Mouse (Mus musculus): Measurements from ENCODE around the gene Mtf1. TPM values are rescaled to one million over a fixed set of nuclear protein-coding genes. Genes with fewer than 3 reads are reported as not detected.

The Mtf1 gene
- polyA plus RNA-seq, 1 experiment from 2014 or later: 16.1 TPM

DNA sequence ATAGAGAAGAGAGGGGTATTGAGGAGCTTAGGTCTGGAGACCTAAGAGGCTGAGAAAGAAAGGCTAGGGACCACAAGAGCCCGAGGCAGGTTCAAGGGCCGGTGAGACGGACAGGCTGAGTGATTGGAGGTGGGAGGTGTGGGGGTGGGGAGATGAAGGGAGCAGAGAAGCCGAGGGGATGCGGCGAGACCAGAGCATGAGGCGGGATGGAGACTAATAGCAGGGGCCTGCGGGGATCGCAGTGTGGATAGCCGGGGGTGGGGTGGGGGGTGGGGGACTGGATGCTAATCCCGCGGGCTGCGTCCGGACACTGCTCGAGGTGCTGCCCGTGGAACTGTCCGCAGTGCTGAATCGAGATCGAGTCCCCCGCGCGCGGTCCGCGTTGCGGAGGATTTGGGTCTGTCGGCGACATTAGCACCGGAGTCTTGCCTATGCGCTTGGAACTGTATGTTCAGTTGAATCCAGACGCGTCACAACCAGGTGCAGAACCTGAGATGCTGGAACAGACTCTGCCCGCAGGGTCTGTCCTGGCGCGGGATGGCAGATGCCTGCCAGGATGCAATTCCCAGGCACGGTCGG is 80.3 kb downstream of the Mtf1 start:
- Histone ChIP-seq H3K4me3 (peak overlapping the region; percentile 54; the same call in 1 of the 2 replicates), H3K4me1 (peaks cover 22% of the 10 kb centered on the region), H3K9me3 (no peaks in the 10 kb centered on the region), H3K27ac (no peak overlapping the region), H3K27me3 (ENCODE audit: insufficient read depth, poor library complexity, severe bottlenecking) (peaks cover 86% of the 10 kb centered on the region), H3K36me3 (no peaks in the 10 kb centered on the region)
- 1% methylated on average over 37 of the region's 37 CpGs for WGBS
- no peak for DNase-seq (ENCODE audit: low spot score)

DNA sequence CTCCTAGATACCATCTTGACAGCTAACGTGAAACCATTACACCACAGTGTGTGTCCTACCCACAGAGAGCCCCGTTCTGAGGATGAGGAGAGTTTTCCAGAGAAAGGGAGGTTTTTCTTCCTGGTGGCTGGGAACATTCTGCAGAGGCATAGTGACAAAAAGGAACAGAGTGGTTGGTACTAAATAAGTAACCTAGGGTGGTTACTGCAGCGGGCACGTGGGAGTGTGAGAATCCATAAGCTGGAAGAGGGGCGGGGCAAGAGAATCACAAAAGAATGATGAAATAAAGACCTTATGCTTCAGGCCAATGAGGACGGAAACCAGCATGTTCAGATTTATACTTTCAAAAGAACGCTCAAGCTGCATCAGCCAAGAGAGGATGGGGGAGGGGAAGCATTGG is 86.8 kb downstream of the Mtf1 start:
- no peak for DNase-seq (ENCODE audit: low spot score)
- Histone ChIP-seq H3K9me3 (no peaks in the 10 kb centered on the region), H3K36me3 (no peaks in the 10 kb centered on the region), H3K27me3 (ENCODE audit: insufficient read depth, poor library complexity, severe bottlenecking) (peaks cover 91% of the 10 kb centered on the region), H3K27ac (no peak overlapping the region), H3K4me3 (no peak overlapping the region), H3K4me1 (no peaks in the 10 kb centered on the region)
- WGBS: 68% methylated on average over 7 of the region's 7 CpGs

DNA sequence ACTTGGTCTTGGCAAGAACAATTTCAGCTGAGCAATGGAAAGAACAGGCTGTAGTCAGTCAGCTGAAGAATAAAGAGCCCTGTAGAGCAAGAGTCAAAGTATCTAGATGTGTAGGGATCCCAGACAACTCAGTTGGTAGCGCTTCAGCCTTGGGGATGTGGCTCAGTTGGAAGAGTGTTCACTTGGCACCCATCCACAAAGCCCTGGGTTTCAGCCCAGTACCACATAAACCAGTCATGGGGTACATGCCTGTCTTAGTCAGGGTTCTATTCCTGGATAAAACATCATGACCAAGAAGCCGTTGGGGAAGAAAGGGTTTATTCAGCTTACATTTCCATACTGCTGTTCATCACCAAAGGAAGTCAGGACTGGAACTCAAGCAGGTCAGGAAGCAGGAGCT is 88.0 kb downstream of the Mtf1 start:
- Histone ChIP-seq H3K36me3 (no peaks in the 10 kb centered on the region), H3K4me1 (peaks cover 10% of the 10 kb centered on the region), H3K9me3 (no peaks in the 10 kb centered on the region), H3K27ac (no peak overlapping the region), H3K27me3 (ENCODE audit: insufficient read depth, poor library complexity, severe bottlenecking) (peaks cover 92% of the 10 kb centered on the region), H3K4me3 (no peak overlapping the region)
- DNase-seq (ENCODE audit: low spot score): no peak
- WGBS: 78% methylated on average over 2 of the region's 2 CpGs

DNA sequence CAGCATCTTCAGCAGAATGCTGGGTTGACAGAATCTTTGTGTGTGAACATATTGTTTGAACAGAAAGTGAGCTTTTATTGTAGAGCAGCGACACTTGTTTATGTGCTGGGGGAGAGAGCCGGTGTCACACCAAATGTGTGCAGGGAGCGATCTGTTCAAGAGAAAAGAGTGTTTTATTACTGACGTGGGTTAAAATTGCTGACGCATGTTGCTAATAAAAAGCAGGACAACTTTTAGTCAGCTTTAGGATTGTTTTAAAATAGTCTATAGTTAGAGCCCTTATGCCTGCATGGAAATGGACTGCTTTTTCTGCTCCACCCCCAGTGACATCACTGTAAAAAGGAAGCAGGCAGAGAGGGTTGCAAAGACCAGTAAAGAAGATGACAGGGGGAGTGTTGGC is 88.9 kb downstream of the Mtf1 start:
- 68% methylated on average over 5 of the region's 5 CpGs for WGBS
- DNase-seq (ENCODE audit: low spot score): no peak
- no peaks in the 10 kb centered on the region for H3K9me3 ChIP-seq
- peaks cover 11% of the 10 kb centered on the region for H3K4me1 ChIP-seq
- H3K27ac ChIP-seq: no peak overlapping the region
- H3K4me3 ChIP-seq: no peak overlapping the region
- no peaks in the 10 kb centered on the region for H3K36me3 ChIP-seq
- peaks cover 92% of the 10 kb centered on the region for H3K27me3 ChIP-seq (ENCODE audit: insufficient read depth, poor library complexity, severe bottlenecking)

DNA sequence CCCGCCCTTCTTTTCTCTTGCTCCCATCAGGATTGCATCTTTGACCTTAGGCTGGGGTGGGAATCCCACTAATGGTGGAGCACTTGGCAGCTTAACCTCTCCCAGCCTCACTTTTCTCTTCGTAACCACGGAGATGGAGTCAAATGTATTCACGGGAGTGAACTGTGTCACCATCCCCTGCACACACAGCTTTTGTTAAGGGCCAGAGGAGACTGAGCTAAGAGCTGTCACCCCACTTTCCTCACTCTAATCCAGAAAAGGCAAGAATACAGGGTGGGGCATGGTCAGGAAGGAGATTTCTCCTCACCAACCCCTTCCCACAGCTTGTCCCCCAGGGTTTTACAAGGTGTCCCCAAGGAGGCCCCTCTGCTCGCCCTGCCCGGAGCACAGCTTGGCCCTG is 91.9 kb downstream of the Mtf1 start:
- H3K36me3 ChIP-seq: no peaks in the 10 kb centered on the region
- H3K27ac ChIP-seq: no peak overlapping the region
- no peaks in the 10 kb centered on the region for H3K9me3 ChIP-seq
- peaks cover 92% of the 10 kb centered on the region for H3K27me3 ChIP-seq (ENCODE audit: insufficient read depth, poor library complexity, severe bottlenecking)
- no peak for DNase-seq (ENCODE audit: low spot score)
- 40% methylated on average over 6 of the region's 6 CpGs for WGBS
- H3K4me1 ChIP-seq: peaks cover 11% of the 10 kb centered on the region
- H3K4me3 ChIP-seq: no peak overlapping the region

DNA sequence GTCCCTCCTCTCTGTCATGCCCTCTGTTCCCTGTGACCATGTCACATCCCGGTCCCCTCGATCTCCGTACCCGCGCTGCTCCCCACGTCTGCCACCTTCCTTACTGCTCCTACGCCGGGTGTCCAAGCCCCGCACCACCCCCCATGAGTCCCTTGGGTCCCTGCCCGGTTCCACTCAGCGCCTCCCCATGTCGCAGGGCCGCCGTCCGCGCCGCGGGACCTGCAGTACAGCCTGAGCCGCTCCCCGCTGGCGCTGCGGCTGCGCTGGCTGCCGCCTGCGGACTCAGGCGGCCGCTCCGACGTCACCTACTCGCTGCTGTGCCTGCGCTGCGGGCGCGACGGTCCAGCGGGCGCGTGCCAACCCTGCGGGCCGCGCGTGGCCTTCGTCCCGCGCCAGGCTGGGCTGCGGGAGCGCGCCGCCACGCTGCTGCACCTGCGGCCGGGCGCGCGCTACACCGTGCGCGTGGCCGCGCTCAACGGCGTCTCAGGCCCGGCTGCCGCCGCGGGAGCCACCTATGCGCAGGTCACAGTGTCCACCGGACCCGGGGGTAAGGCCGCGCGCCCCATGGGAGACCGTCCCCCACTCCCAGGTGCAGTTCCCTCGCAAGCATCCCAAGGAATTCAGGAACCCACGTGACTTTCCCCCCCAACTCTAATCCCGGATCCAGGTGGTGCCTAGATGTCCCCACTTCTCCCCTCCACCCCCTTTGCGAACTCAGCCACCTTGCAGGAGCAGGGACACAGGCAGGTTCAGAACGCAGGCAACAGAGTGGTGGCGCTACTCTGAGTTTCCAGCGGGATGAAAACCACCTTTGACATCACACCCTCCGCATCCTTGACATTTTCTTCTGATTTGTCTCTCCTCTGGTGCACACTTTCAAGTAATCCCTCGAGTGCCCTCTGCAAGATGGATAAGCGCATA is 92.9 kb downstream of the Mtf1 start:
- Histone ChIP-seq H3K4me3 (peak overlapping the region; percentile 60), H3K4me1 (peaks cover 16% of the 10 kb centered on the region), H3K9me3 (no peaks in the 10 kb centered on the region), H3K36me3 (no peaks in the 10 kb centered on the region), H3K27me3 (ENCODE audit: insufficient read depth, poor library complexity, severe bottlenecking) (peaks cover 97% of the 10 kb centered on the region), H3K27ac (no peak overlapping the region)
- no peak for DNase-seq (ENCODE audit: low spot score)
- WGBS: 2% methylated on average over 83 of the region's 83 CpGs

DNA sequence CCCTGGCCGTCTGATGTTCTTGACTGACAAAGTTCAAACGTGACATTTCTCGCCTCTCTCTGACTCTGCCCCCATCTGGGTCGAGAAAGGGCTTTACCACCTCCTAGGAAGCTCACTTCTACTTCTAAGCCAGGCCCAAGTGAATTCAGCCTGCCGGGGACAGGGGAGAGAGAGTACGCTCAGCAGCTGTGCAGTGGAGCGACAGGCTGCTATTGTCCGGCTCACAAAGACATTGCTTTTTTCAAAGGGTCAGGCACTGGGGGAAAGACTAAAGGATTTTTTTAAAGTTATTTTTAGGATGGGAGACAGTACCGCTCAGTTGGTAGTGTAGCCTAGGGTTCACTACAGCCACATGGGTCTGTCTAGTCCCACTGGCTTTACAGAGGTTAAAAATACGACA is 96.5 kb downstream of the Mtf1 start:
- 63% methylated on average over 10 of the region's 10 CpGs for WGBS
- H3K27ac ChIP-seq: no peak overlapping the region
- H3K36me3 ChIP-seq: no peaks in the 10 kb centered on the region
- no peak for DNase-seq (ENCODE audit: low spot score)
- peaks cover 19% of the 10 kb centered on the region for H3K4me1 ChIP-seq
- no peak overlapping the region for H3K4me3 ChIP-seq
- H3K27me3 ChIP-seq (ENCODE audit: insufficient read depth, poor library complexity, severe bottlenecking): peaks cover 85% of the 10 kb centered on the region
- no peaks in the 10 kb centered on the region for H3K9me3 ChIP-seq

Other genes with a start within 250 kb of the Mtf1 start
- gene 3100002H09Rik, start 191.3 kb upstream of the Mtf1 start, polyA plus RNA-seq (2016; fragmentation: Nextera tagmentation; extraction: Ambion mirVana): 0.20 TPM in 1 of 2 replicates, not detected in the other
- gene Pou3f1, start 145.3 kb upstream of the Mtf1 start, polyA plus RNA-seq (2016; fragmentation: Nextera tagmentation; extraction: Ambion mirVana): 0.10 and 0.35 TPM in 2 replicates
- 53.0 and 63.6 TPM in 2 replicates for gene Utp11, start 108.5 kb upstream of the Mtf1 start, polyA plus RNA-seq (2016; fragmentation: Nextera tagmentation; extraction: Ambion mirVana)
- gene Fhl3, start 101.4 kb upstream of the Mtf1 start, polyA plus RNA-seq (2016; fragmentation: Nextera tagmentation; extraction: Ambion mirVana): 3.9 and 5.4 TPM in 2 replicates
- 137 and 180 TPM in 2 replicates for gene Sf3a3, start 87.3 kb upstream of the Mtf1 start, polyA plus RNA-seq (2016; fragmentation: Nextera tagmentation; extraction: Ambion mirVana)
- gene Inpp5b, start 60.3 kb upstream of the Mtf1 start, polyA plus RNA-seq (2016; fragmentation: Nextera tagmentation; extraction: Ambion mirVana): 19.9 and 25.5 TPM in 2 replicates
- 25.8 and 39.3 TPM in 2 replicates for gene Yrdc, start 48.6 kb downstream of the Mtf1 start, polyA plus RNA-seq (2016; fragmentation: Nextera tagmentation; extraction: Ambion mirVana)
- gene 1110065P20Rik, start 49.1 kb downstream of the Mtf1 start, polyA plus RNA-seq (2016; fragmentation: Nextera tagmentation; extraction: Ambion mirVana): 45.0 and 58.0 TPM in 2 replicates
- 0.09 and 0.11 TPM in 2 replicates for gene Maneal, start 60.1 kb downstream of the Mtf1 start, polyA plus RNA-seq (2016; fragmentation: Nextera tagmentation; extraction: Ambion mirVana)
- gene Epha10, start 78.8 kb downstream of the Mtf1 start, polyA plus RNA-seq (2016; fragmentation: Nextera tagmentation; extraction: Ambion mirVana): 0.08 TPM in 1 of 2 replicates, not detected in the other
- gene 9930104L06Rik, start 134.9 kb downstream of the Mtf1 start, polyA plus RNA-seq (2016; fragmentation: Nextera tagmentation; extraction: Ambion mirVana): 11.6 and 12.7 TPM in 2 replicates
- gene Cdca8, start 137.2 kb downstream of the Mtf1 start, polyA plus RNA-seq (2016; fragmentation: Nextera tagmentation; extraction: Ambion mirVana): 147 and 176 TPM in 2 replicates
- gene Rspo1, start 184.3 kb downstream of the Mtf1 start, polyA plus RNA-seq (2016; fragmentation: Nextera tagmentation; extraction: Ambion mirVana): 6.2 and 12.9 TPM in 2 replicates
- gene Gnl2, start 214.5 kb downstream of the Mtf1 start, polyA plus RNA-seq (2016; fragmentation: Nextera tagmentation; extraction: Ambion mirVana): 71.8 and 86.2 TPM in 2 replicates